Mouse (Mus musculus): ENCODE measurements around the gene Ldlrad1. TPM values are rescaled to one million over a fixed set of nuclear protein-coding genes. Genes with fewer than 3 reads are reported as not detected.

Gene Ldlrad1
- polyA plus RNA-seq, 1 experiment from 2014 or later: not detected

- Histone ChIP-seq H3K9ac (no peak overlapping the region), H3K36me3 (ENCODE audit: insufficient read depth) (0 out of 2 replicates have a peak, but pooled peaks cover under 1% of the 10 kb centered on the region), H3K4me3 (ENCODE audit: low read depth, low read length) (no peak overlapping the region), H3K27me3 (ENCODE audit: insufficient read depth, low read length) (no peaks in the 10 kb centered on the region), H3K4me2 (no peak overlapping the region), H3K27ac (ENCODE audit: low read depth) (peak overlapping the region; percentile 74), H3K4me1 (ENCODE audit: insufficient read depth) (no peaks in the 10 kb centered on the region), H3K9me3 (ENCODE audit: low read depth, low read length) (no peaks in the 10 kb centered on the region)
- TF ChIP-seq CTCF (IDR thresholded peaks at IDR 0.05; ENCODE audit: low read depth): no peak
- 47% methylated on average over 5 of the region's 5 CpGs for WGBS
- peak; percentile 63 for ATAC-seq (ENCODE audit: insufficient read depth)
- peak; percentile 45 for DNase-seq
Measured at GRCm38 (mm10) chr4:107210483-107211097, 1.6 kb downstream of the Ldlrad1 start.

GRCm38 (mm10) chr4:107211465-107211864, 2.5 kb downstream of the Ldlrad1 start:
- H3K36me3 ChIP-seq (ENCODE audit: insufficient read depth): no peaks in the 10 kb centered on the region
- WGBS: 58% methylated on average over 4 of the region's 4 CpGs
- peak; percentile 60 for DNase-seq
- no peaks in the 10 kb centered on the region for H3K27me3 ChIP-seq (ENCODE audit: insufficient read depth, low read length)
- peak overlapping the region; percentile 56; the same call in 1 of the 2 replicates for H3K27ac ChIP-seq (ENCODE audit: low read depth)
- ATAC-seq (ENCODE audit: insufficient read depth): no peak
- H3K9ac ChIP-seq: no peak overlapping the region
- no peak overlapping the region for H3K4me2 ChIP-seq
- TF ChIP-seq CTCF (IDR thresholded peaks at IDR 0.05; ENCODE audit: low read depth): no peak
- no peaks in the 10 kb centered on the region for H3K4me1 ChIP-seq (ENCODE audit: insufficient read depth)
- no peak overlapping the region for H3K4me3 ChIP-seq (ENCODE audit: low read depth, low read length)
- no peaks in the 10 kb centered on the region for H3K9me3 ChIP-seq (ENCODE audit: low read depth, low read length)

- Histone ChIP-seq H3K9ac (no peak overlapping the region), H3K4me3 (ENCODE audit: low read depth, low read length) (no peak overlapping the region), H3K4me2 (no peak overlapping the region), H3K9me3 (ENCODE audit: low read depth, low read length) (no peaks in the 10 kb centered on the region), H3K27me3 (ENCODE audit: insufficient read depth, low read length) (no peaks in the 10 kb centered on the region), H3K4me1 (ENCODE audit: insufficient read depth) (no peaks in the 10 kb centered on the region), H3K27ac (ENCODE audit: low read depth) (no peak overlapping the region), H3K36me3 (ENCODE audit: insufficient read depth) (no peaks in the 10 kb centered on the region)
- TF ChIP-seq CTCF (IDR thresholded peaks at IDR 0.05; ENCODE audit: low read depth): no peak
- WGBS: 62% methylated on average over 5 of the region's 5 CpGs
- DNase-seq (no peak), ATAC-seq (ENCODE audit: insufficient read depth) (no peak)
Measured at GRCm38 (mm10) chr4:107211936-107212335, 3.0 kb downstream of the Ldlrad1 start.

DNA sequence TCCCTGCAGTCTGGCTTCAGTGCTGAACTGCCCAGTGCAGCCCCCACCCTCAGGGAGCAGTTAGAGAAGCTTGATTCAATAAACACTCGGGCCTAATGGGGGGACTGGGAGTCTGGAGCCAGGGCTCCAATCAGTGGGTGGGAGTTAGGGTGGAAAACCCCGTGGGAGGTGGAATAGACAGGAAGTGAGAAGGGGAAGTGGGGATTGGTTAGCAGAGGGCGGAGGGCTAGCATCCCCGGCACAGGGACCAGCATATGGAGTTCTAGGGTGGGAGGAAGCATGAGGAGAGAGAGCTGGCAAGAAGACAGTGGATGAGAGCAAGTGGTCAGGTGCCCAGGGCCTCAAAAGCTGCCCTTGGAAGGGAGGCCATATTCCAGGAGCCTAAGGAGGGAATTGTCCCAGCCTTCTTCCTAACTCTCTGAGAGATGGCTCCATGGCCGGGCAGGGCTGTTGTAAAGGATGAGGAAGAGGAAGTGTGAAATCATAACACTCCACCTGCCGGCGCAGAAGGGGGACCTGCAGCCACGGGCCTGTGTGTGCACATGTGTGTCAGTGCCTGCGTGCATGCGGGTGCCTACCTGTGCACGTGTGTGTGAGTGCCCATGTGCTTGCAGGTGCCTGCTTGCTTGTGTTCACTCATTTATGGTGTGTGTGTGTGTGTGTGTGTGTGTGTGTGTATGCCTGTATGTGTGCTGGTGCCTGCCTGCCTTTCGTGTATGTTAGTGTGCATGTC, 4.5 kb downstream of the Ldlrad1 start:
- DNase-seq (no peak), ATAC-seq (ENCODE audit: insufficient read depth) (no peak)
- Histone ChIP-seq H3K4me2 (no peak overlapping the region), H3K27ac (ENCODE audit: low read depth) (no peak overlapping the region), H3K4me3 (ENCODE audit: low read depth, low read length) (no peak overlapping the region), H3K36me3 (ENCODE audit: insufficient read depth) (no peaks in the 10 kb centered on the region), H3K4me1 (ENCODE audit: insufficient read depth) (no peaks in the 10 kb centered on the region), H3K9ac (no peak overlapping the region), H3K27me3 (ENCODE audit: insufficient read depth, low read length) (no peaks in the 10 kb centered on the region), H3K9me3 (ENCODE audit: low read depth, low read length) (no peaks in the 10 kb centered on the region)
- 56% methylated on average over 12 of the region's 12 CpGs for WGBS
- TF ChIP-seq CTCF (IDR thresholded peaks at IDR 0.05; ENCODE audit: low read depth): no peak

GRCm38 (mm10) chr4:107217574-107217973, 8.6 kb downstream of the Ldlrad1 start:
- Histone ChIP-seq H3K4me3 (ENCODE audit: low read depth, low read length) (no peak overlapping the region), H3K9me3 (ENCODE audit: low read depth, low read length) (no peaks in the 10 kb centered on the region), H3K36me3 (ENCODE audit: insufficient read depth) (no peaks in the 10 kb centered on the region), H3K4me1 (ENCODE audit: insufficient read depth) (no peaks in the 10 kb centered on the region), H3K27me3 (ENCODE audit: insufficient read depth, low read length) (no peaks in the 10 kb centered on the region), H3K27ac (ENCODE audit: low read depth) (no peak overlapping the region), H3K9ac (no peak overlapping the region), H3K4me2 (no peak overlapping the region)
- no peak for TF ChIP-seq CTCF (IDR thresholded peaks at IDR 0.05; ENCODE audit: low read depth)
- DNase-seq (no peak), ATAC-seq (ENCODE audit: insufficient read depth) (peak; percentile 58; the same call in 1 of the 2 replicates)
- 52% methylated on average over 9 of the region's 9 CpGs for WGBS

DNA sequence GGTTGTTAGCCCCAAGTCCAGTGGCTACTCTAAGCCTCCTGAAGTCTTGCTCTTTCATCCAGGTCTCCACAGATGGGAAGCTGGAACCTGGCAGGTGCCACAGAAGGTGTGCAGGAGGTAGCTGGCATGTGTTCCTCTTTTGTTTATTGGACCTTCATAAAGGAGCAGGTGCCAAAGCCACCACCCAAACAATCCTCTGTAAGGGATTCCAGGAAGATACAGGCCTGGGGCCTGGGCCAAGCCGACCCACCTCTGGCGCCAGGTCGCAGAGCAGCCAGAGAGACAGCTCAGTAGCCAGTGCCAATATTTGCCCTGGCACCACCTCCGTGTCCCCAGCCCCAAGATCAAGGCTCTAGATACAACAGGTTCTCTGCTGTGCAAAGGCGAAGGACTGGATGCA, 12.5 kb downstream of the Ldlrad1 start:
- Histone ChIP-seq H3K27ac (ENCODE audit: low read depth) (no peak overlapping the region), H3K9me3 (ENCODE audit: low read depth, low read length) (no peaks in the 10 kb centered on the region), H3K36me3 (ENCODE audit: insufficient read depth) (no peaks in the 10 kb centered on the region), H3K4me2 (no peak overlapping the region), H3K9ac (no peak overlapping the region), H3K4me1 (ENCODE audit: insufficient read depth) (no peaks in the 10 kb centered on the region), H3K27me3 (ENCODE audit: insufficient read depth, low read length) (no peaks in the 10 kb centered on the region), H3K4me3 (ENCODE audit: low read depth, low read length) (no peak overlapping the region)
- WGBS: 83% methylated on average over 5 of the region's 5 CpGs
- ATAC-seq (ENCODE audit: insufficient read depth) (no peak), DNase-seq (no peak)
- no peak for TF ChIP-seq CTCF (IDR thresholded peaks at IDR 0.05; ENCODE audit: low read depth)
